Mouse (Mus musculus): Measurements from ENCODE around the gene Dbndd1.

- TF ChIP-seq CTCF (IDR thresholded peaks at IDR 0.05; ENCODE audit: low read depth, low read length) (no peak), GATA1 (IDR thresholded peaks at IDR 0.05; ENCODE audit: borderline replicate concordance, low read length) (no peak), POLR2AphosphoS5 (IDR thresholded peaks at IDR 0.05; ENCODE audit: insufficient replicate concordance, low read depth, low read length) (no peak), TAL1 (conservative IDR thresholded peaks at IDR 0.05; ENCODE audit: low read depth, low read length) (no peak)
Measured at GRCm38 (mm10) chr8:123492898-123493297, 22.4 kb downstream of the Dbndd1 start.

Data from G1E (cell line).